Mouse (Mus musculus) hematopoietic stem cell, adult 5-6 weeks (primary cell): ENCODE data around the gene Lhfp. TPM values are rescaled to one million over a fixed set of nuclear protein-coding genes. Genes with fewer than 3 reads are reported as not detected.

Experiments used
- ATAC-seq, 2 experiments: fragments of 125-278 bp in 1 of 2; replicated peaks in 1 of 2; 2 replicates each; pipeline ENCODE4 v1.8.0; 2016 to 2017; ENCODE audit warnings: inconsistent platforms in 2 of 2, mild to moderate bottlenecking in 2 of 2, moderate number of reproducible peaks in 2 of 2, low read depth in 1 of 2, moderate TSS enrichment in 1 of 2; ENCODE audit not compliant: low FRiP score in 2 of 2, poor library complexity in 2 of 2, severe bottlenecking in 2 of 2, insufficient read depth in 1 of 2, low TSS enrichment in 1 of 2
- total RNA-seq: library from RNA; stranded (forward); fragments of 172-1452, 232-1000 nt; gene quantifications from 2 replicates; pipeline ENCODE4 v1.2.3, GENCODE M21; 2017

Lhfp gene
- total RNA-seq, 1 experiment from 2014 or later: not detected

- no peak for ATAC-seq
These were observed 78.7 kb downstream of the Lhfp start for GRCm38 (mm10) chr3:53119978-53120377.

GRCm38 (mm10) chr3:53125495-53125894 lies 84.2 kb downstream of the Lhfp start:
- ATAC-seq: no peak

- ATAC-seq: no peak
These were observed 97.5 kb downstream of the Lhfp start for GRCm38 (mm10) chr3:53138785-53139184.

GRCm38 (mm10) chr3:53139205-53139604 lies 97.9 kb downstream of the Lhfp start:
- ATAC-seq: no peak

GRCm38 (mm10) chr3:53139642-53140041 lies 98.3 kb downstream of the Lhfp start:
- no peak for ATAC-seq

GRCm38 (mm10) chr3:53142528-53142927 lies 101.2 kb downstream of the Lhfp start:
- ATAC-seq: no peak

- ATAC-seq: no peak
These were observed 104.2 kb downstream of the Lhfp start for GRCm38 (mm10) chr3:53145526-53145925.

GRCm38 (mm10) chr3:53145946-53146345 lies 104.6 kb downstream of the Lhfp start:
- no peak for ATAC-seq

- ATAC-seq: no peak
These were observed 105.7 kb downstream of the Lhfp start for GRCm38 (mm10) chr3:53147001-53147400.

GRCm38 (mm10) chr3:53148751-53149150 lies 107.4 kb downstream of the Lhfp start:
- no peak for ATAC-seq

GRCm38 (mm10) chr3:53149625-53150320 lies 108.4 kb downstream of the Lhfp start:
- no peak for ATAC-seq

- ATAC-seq: no peak
These were observed 109.8 kb downstream of the Lhfp start for GRCm38 (mm10) chr3:53151081-53151480.

GRCm38 (mm10) chr3:53151607-53152006 lies 110.3 kb downstream of the Lhfp start:
- ATAC-seq: no peak

- ATAC-seq: no peak
These were observed 120.6 kb downstream of the Lhfp start for GRCm38 (mm10) chr3:53161963-53162362.

- no peak for ATAC-seq
These were observed 124.0 kb downstream of the Lhfp start for GRCm38 (mm10) chr3:53165281-53165680.

- ATAC-seq: no peak
These were observed 124.7 kb downstream of the Lhfp start for GRCm38 (mm10) chr3:53166001-53166400.

- ATAC-seq: no peak
These were observed 128.2 kb downstream of the Lhfp start for GRCm38 (mm10) chr3:53169486-53169885.

GRCm38 (mm10) chr3:53173310-53174063 lies 132.2 kb downstream of the Lhfp start:
- no peak for ATAC-seq

GRCm38 (mm10) chr3:53179936-53180335 lies 138.6 kb downstream of the Lhfp start:
- no peak for ATAC-seq
